Mouse (Mus musculus) limb, embryonic 12.5 days (tissue): ENCODE results near the gene Ankrd44. TPM values are rescaled to one million over a fixed set of nuclear protein-coding genes. Genes with fewer than 3 reads are reported as not detected.
A peak's percentile ranks its signal among the peaks of the same experiment; 100 is the strongest.

Source experiments
- ATAC-seq: fragments of 200-750 bp; cut with Nextera tagmentation; 2 replicates; pipeline ENCODE4 v1.8.0; 2017; ENCODE audit warnings: low read depth, moderate TSS enrichment; ENCODE audit not compliant: insufficient number of reproducible peaks, insufficient read depth, low FRiP score, low TSS enrichment
- H3K27ac ChIP-seq: fragments of 300-500 bp; sonication (generic); 2 replicates; pipeline ENCODE4 v1.5.1; 2016; ENCODE audit warnings: mild to moderate bottlenecking, moderate library complexity
- H3K27me3 ChIP-seq: fragments of 300-500 bp; sonication (generic); 2 replicates; pipeline ENCODE4 v1.6.1; 2016; ENCODE audit warnings: mild to moderate bottlenecking, moderate library complexity
- H3K36me3 ChIP-seq: fragments of 300-500 bp; sonication (generic); 2 replicates; pipeline ENCODE4 v1.6.1; 2016; ENCODE audit warnings: mild to moderate bottlenecking, moderate library complexity
- H3K4me1 ChIP-seq: fragments of 300-500 bp; sonication (generic); replicated peaks from 2 replicates; pipeline ENCODE4 v1.6.1; 2016
- H3K4me2 ChIP-seq: fragments of 300-500 bp; sonication (generic); 2 replicates; pipeline ENCODE4 v1.6.1; 2016; ENCODE audit warnings: mild to moderate bottlenecking, moderate library complexity
- H3K4me3 ChIP-seq: fragments of 300-500 bp; sonication (generic); replicated peaks from 2 replicates; pipeline ENCODE4 v1.5.1; 2016; ENCODE audit warnings: mild to moderate bottlenecking
- H3K9ac ChIP-seq: fragments of 300-500 bp; sonication (generic); replicated peaks from 2 replicates; pipeline ENCODE4 v1.6.1; 2016; ENCODE audit warnings: mild to moderate bottlenecking, moderate library complexity
- H3K9me3 ChIP-seq: fragments of 300-500 bp; sonication (generic); 2 replicates; pipeline ENCODE4 v1.6.1; 2016; ENCODE audit warnings: mild to moderate bottlenecking, moderate library complexity
- WGBS: fragments of 180-500 bp; shearing (Covaris S2); methylation state at CpG from one replicate; pipeline ENCODE4 v1.1.7; 2016; 5-methylcytosine and 5-hydroxymethylcytosine counted together
- polyA plus RNA-seq: library from polyadenylated mRNA; unstranded; fragments of >200 nt; fragmentation: Nextera tagmentation; extraction: Ambion mirVana; gene quantifications from 2 replicates; pipeline ENCODE4 v1.2.1, GENCODE M21; 2016

Gene Ankrd44
- polyA plus RNA-seq, 1 experiment from 2014 or later = 22.2 TPM

- WGBS = 91% methylated on average over 8 of the region's 8 CpGs
- H3K27ac ChIP-seq = no peak overlapping the region
- no peaks in the 10 kb centered on the region for H3K36me3 ChIP-seq
- H3K4me3 ChIP-seq = no peak overlapping the region
- H3K9ac ChIP-seq = no peak overlapping the region
- ATAC-seq = no peak
- no peaks in the 10 kb centered on the region for H3K27me3 ChIP-seq
- no peak overlapping the region for H3K4me2 ChIP-seq
- no peaks in the 10 kb centered on the region for H3K9me3 ChIP-seq
- H3K4me1 ChIP-seq = peaks cover 10% of the 10 kb centered on the region; the same call in 1 of the 2 replicates
Measured at GRCm38 (mm10) chr1:54827827-54828226, 98.4 kb downstream of the Ankrd44 start.

- Histone ChIP-seq H3K27ac (no peak overlapping the region), H3K27me3 (no peaks in the 10 kb centered on the region), H3K9ac (no peak overlapping the region), H3K4me3 (no peak overlapping the region), H3K36me3 (no peaks in the 10 kb centered on the region), H3K4me1 (peaks cover 10% of the 10 kb centered on the region; the same call in 1 of the 2 replicates), H3K4me2 (no peak overlapping the region), H3K9me3 (no peaks in the 10 kb centered on the region)
- no peak for ATAC-seq
- 43% methylated on average over 3 of the region's 3 CpGs for WGBS
Measured at GRCm38 (mm10) chr1:54827351-54827750, 98.8 kb downstream of the Ankrd44 start.

GRCm38 (mm10) chr1:54826426-54826986, 99.7 kb downstream of the Ankrd44 start:
- Histone ChIP-seq H3K9ac (no peak overlapping the region), H3K9me3 (no peaks in the 10 kb centered on the region), H3K27ac (no peak overlapping the region), H3K4me3 (no peak overlapping the region), H3K36me3 (no peaks in the 10 kb centered on the region), H3K4me1 (peaks cover 9% of the 10 kb centered on the region; the same call in 1 of the 2 replicates), H3K4me2 (no peak overlapping the region), H3K27me3 (no peaks in the 10 kb centered on the region)
- WGBS = 64% methylated on average over 4 of the region's 4 CpGs
- ATAC-seq = no peak

GRCm38 (mm10) chr1:54825718-54826425, 100.3 kb downstream of the Ankrd44 start:
- Histone ChIP-seq H3K4me1 (peaks cover 7% of the 10 kb centered on the region; the same call in 1 of the 2 replicates), H3K9ac (no peak overlapping the region), H3K27me3 (no peaks in the 10 kb centered on the region), H3K4me3 (no peak overlapping the region), H3K9me3 (no peaks in the 10 kb centered on the region), H3K27ac (no peak overlapping the region), H3K36me3 (no peaks in the 10 kb centered on the region), H3K4me2 (no peak overlapping the region)
- 0 out of 2 replicates have a peak, but pooled peaks have one; percentile 20 for ATAC-seq
- WGBS = 78% methylated on average over 6 of the region's 6 CpGs

- WGBS = 69% methylated on average over 14 of the region's 14 CpGs
- Histone ChIP-seq H3K27ac (no peak overlapping the region), H3K27me3 (no peaks in the 10 kb centered on the region), H3K4me2 (no peak overlapping the region), H3K36me3 (no peaks in the 10 kb centered on the region), H3K9ac (no peak overlapping the region), H3K4me1 (0 out of 2 replicates have a peak, but pooled peaks cover 2% of the 10 kb centered on the region), H3K9me3 (no peaks in the 10 kb centered on the region), H3K4me3 (no peak overlapping the region)
- no peak for ATAC-seq
Measured at GRCm38 (mm10) chr1:54824106-54824808, 101.9 kb downstream of the Ankrd44 start.

GRCm38 (mm10) chr1:54821797-54822196, 104.4 kb downstream of the Ankrd44 start:
- no peaks in the 10 kb centered on the region for H3K36me3 ChIP-seq
- H3K4me3 ChIP-seq = no peak overlapping the region
- H3K9me3 ChIP-seq = no peaks in the 10 kb centered on the region
- 95% methylated on average over 1 of the region's 1 CpGs for WGBS
- H3K27me3 ChIP-seq = no peaks in the 10 kb centered on the region
- H3K4me1 ChIP-seq = 0 out of 2 replicates have a peak, but pooled peaks cover 2% of the 10 kb centered on the region
- no peak overlapping the region for H3K27ac ChIP-seq
- no peak overlapping the region for H3K4me2 ChIP-seq
- ATAC-seq = no peak
- no peak overlapping the region for H3K9ac ChIP-seq

GRCm38 (mm10) chr1:54815206-54815855, 110.9 kb downstream of the Ankrd44 start:
- H3K9ac ChIP-seq = no peak overlapping the region
- H3K27ac ChIP-seq = no peak overlapping the region
- no peak overlapping the region for H3K4me3 ChIP-seq
- H3K4me1 ChIP-seq = no peaks in the 10 kb centered on the region
- H3K4me2 ChIP-seq = no peak overlapping the region
- ATAC-seq = no peak
- H3K27me3 ChIP-seq = no peaks in the 10 kb centered on the region
- H3K9me3 ChIP-seq = no peaks in the 10 kb centered on the region
- WGBS = 73% methylated on average over 9 of the region's 9 CpGs
- H3K36me3 ChIP-seq = no peaks in the 10 kb centered on the region

- no peak overlapping the region for H3K4me3 ChIP-seq
- 83% methylated on average over 10 of the region's 10 CpGs for WGBS
- no peak overlapping the region for H3K4me2 ChIP-seq
- H3K27me3 ChIP-seq = no peaks in the 10 kb centered on the region
- H3K9me3 ChIP-seq = no peaks in the 10 kb centered on the region
- no peak for ATAC-seq
- H3K27ac ChIP-seq = no peak overlapping the region
- H3K36me3 ChIP-seq = no peaks in the 10 kb centered on the region
- no peaks in the 10 kb centered on the region for H3K4me1 ChIP-seq
- H3K9ac ChIP-seq = no peak overlapping the region
Measured at GRCm38 (mm10) chr1:54809811-54810549, 116.2 kb downstream of the Ankrd44 start.

GRCm38 (mm10) chr1:54809098-54809490, 117.1 kb downstream of the Ankrd44 start:
- 95% methylated on average over 13 of the region's 13 CpGs for WGBS
- Histone ChIP-seq H3K4me3 (no peak overlapping the region), H3K4me2 (no peak overlapping the region), H3K9ac (no peak overlapping the region), H3K36me3 (no peaks in the 10 kb centered on the region), H3K9me3 (no peaks in the 10 kb centered on the region), H3K27me3 (no peaks in the 10 kb centered on the region), H3K4me1 (no peaks in the 10 kb centered on the region), H3K27ac (no peak overlapping the region)
- ATAC-seq = no peak

GRCm38 (mm10) chr1:54808401-54809097, 117.6 kb downstream of the Ankrd44 start:
- H3K4me3 ChIP-seq = no peak overlapping the region
- H3K27ac ChIP-seq = no peak overlapping the region
- no peaks in the 10 kb centered on the region for H3K27me3 ChIP-seq
- WGBS = 38% methylated on average over 4 of the region's 4 CpGs
- no peaks in the 10 kb centered on the region for H3K36me3 ChIP-seq
- no peak overlapping the region for H3K4me2 ChIP-seq
- no peak overlapping the region for H3K9ac ChIP-seq
- no peaks in the 10 kb centered on the region for H3K9me3 ChIP-seq
- no peak for ATAC-seq
- no peaks in the 10 kb centered on the region for H3K4me1 ChIP-seq
